Mouse (Mus musculus) lung, adult 2 months (tissue): ENCODE data around the gene Spry1.

Source experiments
- CTCF ChIP-seq: fragments of 200-500 bp; IDR thresholded peaks from 2 replicates; pipeline ENCODE4 v1.5.1; 2011; ENCODE audit warnings: mild to moderate bottlenecking, low read length, control low read depth; ENCODE audit not compliant: insufficient read depth
- POLR2A ChIP-seq: fragments of 200-500 bp; IDR thresholded peaks from 2 replicates; pipeline ENCODE4 v1.6.1; 2011; ENCODE audit warnings: low read depth, mild to moderate bottlenecking, control low read depth, low read length, borderline replicate concordance; ENCODE audit errors: extremely low read depth

- no peak for TF ChIP-seq CTCF
- TF ChIP-seq POLR2A, result no peak
Observed at GRCm38 (mm10) chr3:37596519-37596918, 43.2 kb upstream of the Spry1 start.
